Mouse (Mus musculus) MEL (cell line): ENCODE measurements around the gene Plekhf1.

ENCODE experiments used
- CTCF ChIP-seq, 3 experiments: IDR thresholded peaks in 2 of 3; conservative IDR thresholded peaks in 1 of 3; 2 replicates each; pipeline ENCODE4 v1.5.1; 2011 to 2012; ENCODE audit warnings: low read length in 3 of 3, low read depth in 2 of 3, mild to moderate bottlenecking in 2 of 3, improper control_type of control experiment in 1 of 3, inconsistent platforms in 1 of 3, mixed read lengths in 1 of 3, moderate library complexity in 1 of 3; ENCODE audit not compliant: control insufficient read depth in 1 of 3, insufficient read depth in 1 of 3, poor library complexity in 1 of 3, severe bottlenecking in 1 of 3
- GATA1 ChIP-seq: IDR thresholded peaks from 2 replicates; pipeline ENCODE4 v1.6.1; 2011; ENCODE audit warnings: low read depth, low read length, improper control_type of control experiment
- MAFK ChIP-seq: IDR thresholded peaks from 2 replicates; pipeline ENCODE4 v1.6.1; 2011; ENCODE audit warnings: low read depth, mild to moderate bottlenecking, low read length, improper control_type of control experiment, borderline replicate concordance
- MEF2A ChIP-seq: IDR thresholded peaks from 2 replicates; pipeline ENCODE4 v1.6.1; 2014; ENCODE audit warnings: low read depth, mild to moderate bottlenecking, inconsistent platforms, low read length, improper control_type of control experiment; ENCODE audit not compliant: poor library complexity, insufficient replicate concordance, severe bottlenecking; ENCODE audit errors: extremely low read depth
- NELFE ChIP-seq: IDR thresholded peaks from 2 replicates; pipeline ENCODE4 v1.6.1; 2011; ENCODE audit warnings: low read depth, low read length, improper control_type of control experiment
- POLR2AphosphoS5 ChIP-seq: IDR thresholded peaks from 2 replicates; pipeline ENCODE4 v1.6.1; 2012; ENCODE audit warnings: low read depth, borderline replicate concordance, mild to moderate bottlenecking, inconsistent platforms, low read length, moderate library complexity, mixed read lengths
- RAD21 ChIP-seq: IDR thresholded peaks from 2 replicates; pipeline ENCODE4 v1.6.1; 2011; ENCODE audit warnings: mild to moderate bottlenecking, low read depth, low read length, improper control_type of control experiment

- TF ChIP-seq NELFE (no peak), MAFK (no peak), CTCF (IDR thresholded peaks at IDR 0.05 in 2 of 3, conservative IDR thresholded peaks at IDR 0.05 in 1 of 3; ENCODE audit: control insufficient read depth in 1 of 3, insufficient read depth in 1 of 3, low read depth in 2 of 3, low read length in 3 of 3, poor library complexity in 1 of 3, severe bottlenecking in 1 of 3) (no peak), GATA1 (no peak), POLR2AphosphoS5 (no peak), MEF2A (no peak), RAD21 (no peak)
These were observed 513 bp upstream of the Plekhf1 start for GRCm38 (mm10) chr7:38228329-38228728.
